Mouse (Mus musculus): ENCODE measurements at regions not wholly inside any gene's neighbourhood (a gene's known extent, or its start where the extent isn't known, plus 50 kb on each side); places are given as distances from the start of the nearest gene placed in this dataset.
A peak's percentile ranks its signal among the peaks of the same experiment; 100 is the strongest.
"Not testable (repeated sequence)": the region's sequence is repeated elsewhere in the genome, so short reads cannot be mapped to it uniquely, and the experiment has no call there.

DNA sequence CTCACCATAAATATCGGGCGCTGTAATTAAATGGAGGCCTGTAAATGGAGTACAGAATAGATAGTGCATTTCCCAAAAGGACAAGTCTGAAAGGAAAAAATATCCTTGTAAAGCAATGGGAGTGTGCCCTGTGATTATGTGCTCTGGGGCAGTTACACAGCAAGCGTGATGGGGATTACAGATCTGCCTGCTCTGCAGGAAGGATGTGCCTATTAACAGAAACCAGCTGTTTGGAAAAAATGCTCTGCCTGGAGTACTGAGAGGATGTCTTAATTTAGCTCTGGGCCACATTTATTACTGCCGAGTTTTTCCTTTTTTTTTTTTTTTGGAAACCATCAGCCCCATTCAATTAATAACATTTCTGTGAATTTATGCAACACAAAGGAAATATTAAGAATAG, 344.9 kb upstream of the Tpk1 start:
- Histone ChIP-seq H3K9ac (replicated peaks; ENCODE audit: low read depth, low read length) (no peak overlapping the region), H3K4me1 (ENCODE audit: control insufficient read depth, insufficient read depth, low read length) (no peaks in the 10 kb centered on the region), H3K36me3 (ENCODE audit: control insufficient read depth, insufficient read depth, low read length) (no peaks in the 10 kb centered on the region), H3K27ac (ENCODE audit: low read depth, low read length) (no peak overlapping the region), H3K4me3 (ENCODE audit: low read depth, low read length) (no peak overlapping the region), H3K27me3 (ENCODE audit: control insufficient read depth, insufficient read depth, low read length) (no peaks in the 10 kb centered on the region), H3K9me3 (ENCODE audit: control insufficient read depth, low read length) (no peaks in the 10 kb centered on the region), H3K4me2 (ENCODE audit: low read depth, low read length) (no peak overlapping the region)
- peak; percentile 76; the same call in 1 of the 2 replicates for ATAC-seq (ENCODE audit: low read depth)
- WGBS, result 61% methylated on average over 4 of the region's 4 CpGs

DNA sequence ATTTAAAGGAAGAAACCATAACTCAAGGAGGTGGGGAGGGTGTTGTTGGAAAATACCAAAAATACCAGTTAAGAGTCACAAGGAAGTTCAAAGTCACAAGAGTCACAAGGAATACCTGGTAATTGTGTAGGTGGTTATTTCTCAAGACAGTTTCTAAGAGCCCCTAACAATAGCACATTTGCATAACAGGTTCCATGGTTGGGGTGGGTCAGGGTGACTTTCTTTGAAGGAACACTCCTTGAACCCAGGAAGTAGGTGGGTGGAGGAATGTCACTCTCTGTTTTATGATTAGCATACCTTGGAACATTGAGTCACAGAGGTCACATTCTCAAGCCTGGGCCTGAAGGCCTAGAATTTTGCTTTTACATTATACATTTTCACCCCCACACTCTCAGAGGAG, 341.1 kb upstream of the Tpk1 start:
- not testable (repeated sequence) for H3K4me3 ChIP-seq (ENCODE audit: low read depth, low read length); ATAC-seq (ENCODE audit: low read depth); H3K4me1 ChIP-seq (ENCODE audit: control insufficient read depth, insufficient read depth, low read length); H3K27ac ChIP-seq (ENCODE audit: low read depth, low read length); H3K4me2 ChIP-seq (ENCODE audit: low read depth, low read length); H3K9me3 ChIP-seq (ENCODE audit: control insufficient read depth, low read length); H3K27me3 ChIP-seq (ENCODE audit: control insufficient read depth, insufficient read depth, low read length); H3K36me3 ChIP-seq (ENCODE audit: control insufficient read depth, insufficient read depth, low read length); H3K9ac ChIP-seq (replicated peaks; ENCODE audit: low read depth, low read length)

All from neural tube, embryonic 14.5 days (tissue).